Mouse (Mus musculus): ENCODE data around the gene Trim25.

Trim25 gene

GRCm38 (mm10) chr11:88998974-88999722 lies at the start of gene Trim25:
Gene Trim25 (plus strand): TSS chr11:88999376.
- peak; percentile 93 for DNase-seq (ENCODE audit: low read depth, low spot score)

GRCm38 (mm10) chr11:88949802-88950639 lies 49.2 kb upstream of the Trim25 start:
- DNase-seq (ENCODE audit: low read depth, low spot score) = no peak

- DNase-seq (ENCODE audit: low read depth, low spot score) = no peak
These were observed 48.4 kb upstream of the Trim25 start for GRCm38 (mm10) chr11:88950640-88951250.

- DNase-seq (ENCODE audit: low read depth, low spot score) = no peak
These were observed 47.6 kb upstream of the Trim25 start for GRCm38 (mm10) chr11:88951576-88951975.

- no peak for DNase-seq (ENCODE audit: low read depth, low spot score)
These were observed 47.1 kb upstream of the Trim25 start for GRCm38 (mm10) chr11:88952117-88952516.

- DNase-seq (ENCODE audit: low read depth, low spot score) = no peak
These were observed 45.6 kb upstream of the Trim25 start for GRCm38 (mm10) chr11:88953582-88953981.

GRCm38 (mm10) chr11:88954803-88955202 lies 44.4 kb upstream of the Trim25 start:
- no peak for DNase-seq (ENCODE audit: low read depth, low spot score)

GRCm38 (mm10) chr11:88955217-88955969 lies 43.8 kb upstream of the Trim25 start, which contains the start of gene Scpep1:
Gene Scpep1 (minus strand): TSS chr11:88955465.
- DNase-seq (ENCODE audit: low read depth, low spot score) = peak; percentile 92

GRCm38 (mm10) chr11:88958851-88959250 lies 40.3 kb upstream of the Trim25 start:
- no peak for DNase-seq (ENCODE audit: low read depth, low spot score)

- no peak for DNase-seq (ENCODE audit: low read depth, low spot score)
These were observed 32.3 kb upstream of the Trim25 start, which contains the start of gene Elobl for GRCm38 (mm10) chr11:88966881-88967361. Gene Elobl (minus strand): TSS chr11:88966931.

- DNase-seq (ENCODE audit: low read depth, low spot score) = no peak
These were observed 28.9 kb upstream of the Trim25 start, which contains the start of gene Coil for GRCm38 (mm10) chr11:88970202-88970732. Gene Coil (plus strand): TSS chr11:88970252.

GRCm38 (mm10) chr11:88973776-88974701 lies 25.1 kb upstream of the Trim25 start:
- peak; percentile 85 for DNase-seq (ENCODE audit: low read depth, low spot score)

- no peak for DNase-seq (ENCODE audit: low read depth, low spot score)
These were observed 22.9 kb upstream of the Trim25 start for GRCm38 (mm10) chr11:88976320-88976719.

- no peak for DNase-seq (ENCODE audit: low read depth, low spot score)
These were observed 22.0 kb upstream of the Trim25 start for GRCm38 (mm10) chr11:88977188-88977587.

- DNase-seq (ENCODE audit: low read depth, low spot score) = no peak
These were observed 17.8 kb upstream of the Trim25 start for GRCm38 (mm10) chr11:88981337-88981736.

GRCm38 (mm10) chr11:88986616-88987015 lies 12.6 kb upstream of the Trim25 start:
- DNase-seq (ENCODE audit: low read depth, low spot score) = no peak

GRCm38 (mm10) chr11:88988956-88989355 lies 10.2 kb upstream of the Trim25 start:
- DNase-seq (ENCODE audit: low read depth, low spot score) = no peak

- no peak for DNase-seq (ENCODE audit: low read depth, low spot score)
These were observed 9.6 kb upstream of the Trim25 start for GRCm38 (mm10) chr11:88989530-88989929.

GRCm38 (mm10) chr11:88993186-88993585 lies 6.0 kb upstream of the Trim25 start:
- DNase-seq (ENCODE audit: low read depth, low spot score) = no peak

GRCm38 (mm10) chr11:88993625-88994024 lies 5.6 kb upstream of the Trim25 start:
- no peak for DNase-seq (ENCODE audit: low read depth, low spot score)

Data from skeletal muscle tissue, adult 2 months (tissue).